Mouse (Mus musculus) neural tube, embryonic 12.5 days (tissue): ENCODE results near the gene Jam3. TPM values are rescaled to one million over a fixed set of nuclear protein-coding genes. Genes with fewer than 3 reads are reported as not detected.
"Not testable (repeated sequence)": the region's sequence is repeated elsewhere in the genome, so short reads cannot be mapped to it uniquely, and the experiment has no call there.

Experiments used
- ATAC-seq: fragments of 200-750 bp; cut with Nextera tagmentation; 2 replicates; pipeline ENCODE4 v1.8.0; 2017; ENCODE audit warnings: low read depth, mild to moderate bottlenecking, moderate TSS enrichment, moderate library complexity; ENCODE audit not compliant: low FRiP score
- H3K27ac ChIP-seq: fragments of 300-500 bp; sonication (generic); 2 replicates; pipeline ENCODE4 v1.5.1; 2016
- H3K27me3 ChIP-seq: fragments of 300-500 bp; sonication (generic); replicated peaks from 2 replicates; pipeline ENCODE4 v1.6.1; 2016; ENCODE audit warnings: mild to moderate bottlenecking
- H3K36me3 ChIP-seq: fragments of 300-500 bp; sonication (generic); 2 replicates; pipeline ENCODE4 v1.6.1; 2016; ENCODE audit warnings: mild to moderate bottlenecking
- H3K4me1 ChIP-seq: fragments of 300-500 bp; sonication (generic); 2 replicates; pipeline ENCODE4 v1.6.1; 2016
- H3K4me2 ChIP-seq: fragments of 300-500 bp; sonication (generic); replicated peaks from 2 replicates; pipeline ENCODE4 v1.6.1; 2016; ENCODE audit warnings: mild to moderate bottlenecking
- H3K4me3 ChIP-seq: fragments of 300-500 bp; sonication (generic); 2 replicates; pipeline ENCODE4 v1.5.1; 2016
- H3K9ac ChIP-seq: fragments of 300-500 bp; sonication (generic); 2 replicates; pipeline ENCODE4 v1.6.1; 2016; ENCODE audit warnings: mild to moderate bottlenecking
- H3K9me3 ChIP-seq: fragments of 300-500 bp; sonication (generic); 2 replicates; pipeline ENCODE4 v1.6.1; 2016; ENCODE audit warnings: mild to moderate bottlenecking
- WGBS: fragments of 180-500 bp; shearing (Covaris S2); methylation state at CpG from one replicate; pipeline ENCODE4 v1.1.7; 2016; 5-methylcytosine and 5-hydroxymethylcytosine counted together
- polyA plus RNA-seq: library from polyadenylated mRNA; unstranded; fragments of >200 nt; fragmentation: Nextera tagmentation; extraction: Ambion mirVana; gene quantifications from 2 replicates; pipeline ENCODE4 v1.2.1, GENCODE M21; 2016

Jam3 gene
- polyA plus RNA-seq, 1 experiment from 2014 or later: 128 TPM

GRCm38 (mm10) chr9:27165596-27165995 is 10.4 kb upstream of the Jam3 start:
- ATAC-seq: no peak
- Histone ChIP-seq H3K4me2 (no peak overlapping the region), H3K4me1 (no peaks in the 10 kb centered on the region), H3K27me3 (no peaks in the 10 kb centered on the region), H3K27ac (no peak overlapping the region), H3K36me3 (no peaks in the 10 kb centered on the region), H3K4me3 (no peak overlapping the region), H3K9ac (no peak overlapping the region), H3K9me3 (no peaks in the 10 kb centered on the region)
- 66% methylated on average over 3 of the region's 3 CpGs for WGBS

DNA sequence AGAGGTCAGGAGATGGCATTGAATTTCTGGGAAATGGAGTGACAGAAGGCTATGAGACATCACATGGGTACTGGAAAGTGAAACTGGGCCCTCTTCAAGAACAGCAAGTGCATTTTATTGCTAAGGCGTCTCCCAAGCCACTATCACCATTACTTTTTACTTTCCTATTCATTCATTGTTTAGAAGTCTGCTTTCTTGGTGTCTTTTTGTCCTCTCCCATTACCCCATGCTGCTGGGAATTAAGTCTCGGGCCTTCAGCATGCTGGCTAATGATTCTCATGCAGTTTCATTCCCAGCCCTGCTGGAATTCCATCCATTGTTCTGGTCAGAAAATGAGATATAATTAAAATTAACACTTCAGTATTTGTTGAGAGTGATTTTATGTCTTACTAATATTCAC is 9.7 kb upstream of the Jam3 start:
- no peaks in the 10 kb centered on the region for H3K36me3 ChIP-seq
- H3K4me3 ChIP-seq: no peak overlapping the region
- 9% methylated on average over 2 of the region's 2 CpGs for WGBS
- no peaks in the 10 kb centered on the region for H3K9me3 ChIP-seq
- H3K27me3 ChIP-seq: no peaks in the 10 kb centered on the region
- no peak overlapping the region for H3K4me2 ChIP-seq
- ATAC-seq: no peak
- H3K27ac ChIP-seq: no peak overlapping the region
- no peaks in the 10 kb centered on the region for H3K4me1 ChIP-seq
- no peak overlapping the region for H3K9ac ChIP-seq

DNA sequence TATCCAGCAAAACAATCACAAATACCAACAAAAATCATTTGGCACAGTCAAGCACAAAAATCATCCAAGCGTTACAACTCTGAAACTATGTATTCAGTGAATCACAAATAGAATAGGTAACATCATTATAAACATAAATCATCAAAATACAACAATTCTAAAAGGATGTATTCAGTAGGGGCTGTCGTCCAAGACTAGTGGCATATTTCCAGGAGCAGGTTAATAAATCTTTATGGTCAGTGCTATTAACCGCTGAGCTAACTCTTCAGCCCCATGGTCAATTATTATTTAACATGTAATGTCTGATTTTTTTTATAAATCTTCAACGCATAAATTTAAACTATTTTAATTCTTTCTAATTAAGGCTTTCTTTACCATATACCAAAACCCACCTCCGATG is 8.4 kb upstream of the Jam3 start:
- not testable (repeated sequence) for H3K4me2 ChIP-seq, H3K27me3 ChIP-seq, H3K27ac ChIP-seq, H3K36me3 ChIP-seq, H3K9ac ChIP-seq, H3K9me3 ChIP-seq, H3K4me1 ChIP-seq, ATAC-seq, H3K4me3 ChIP-seq
- WGBS: 70% methylated on average over 5 of the region's 5 CpGs

DNA sequence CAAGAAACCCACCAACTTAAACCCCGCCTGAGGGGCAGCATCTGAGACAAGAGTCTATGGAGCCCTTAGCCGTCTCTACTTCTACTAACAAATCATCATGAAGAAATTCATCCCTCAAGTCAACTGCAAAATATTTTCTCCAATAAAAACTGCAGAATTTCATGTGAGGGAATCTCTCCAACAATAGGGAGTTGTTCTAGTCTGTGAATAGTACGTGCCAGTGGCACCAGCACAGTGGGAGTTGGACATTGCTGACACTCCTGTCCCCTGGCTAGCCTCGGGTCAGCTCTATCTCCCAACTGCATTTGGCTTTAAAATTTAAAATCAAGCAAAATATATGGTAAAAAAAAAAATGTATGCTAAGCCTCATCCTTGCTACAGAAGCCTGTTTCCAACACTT is 1.4 kb downstream of the Jam3 start:
- Histone ChIP-seq H3K27me3 (no peaks in the 10 kb centered on the region), H3K4me1 (peaks cover 42% of the 10 kb centered on the region), H3K4me3 (peak overlapping the region; percentile 86), H3K4me2 (peak overlapping the region; percentile 63), H3K9ac (peak overlapping the region; percentile 80), H3K9me3 (no peaks in the 10 kb centered on the region), H3K36me3 (no peaks in the 10 kb centered on the region), H3K27ac (no peak overlapping the region)
- 54% methylated on average over 4 of the region's 4 CpGs for WGBS
- no peak for ATAC-seq

- ATAC-seq: no peak
- peak overlapping the region; percentile 49 for H3K4me2 ChIP-seq
- no peaks in the 10 kb centered on the region for H3K27me3 ChIP-seq
- no peaks in the 10 kb centered on the region for H3K9me3 ChIP-seq
- H3K36me3 ChIP-seq: no peaks in the 10 kb centered on the region
- no peak overlapping the region for H3K9ac ChIP-seq
- H3K27ac ChIP-seq: 0 out of 2 replicates have a peak overlapping the region, but pooled peaks have one; percentile 21
- H3K4me3 ChIP-seq: no peak overlapping the region
- 47% methylated on average over 9 of the region's 9 CpGs for WGBS
- H3K4me1 ChIP-seq: peaks cover 51% of the 10 kb centered on the region
These were observed 5.4 kb downstream of the Jam3 start for GRCm38 (mm10) chr9:27149836-27150235.

DNA sequence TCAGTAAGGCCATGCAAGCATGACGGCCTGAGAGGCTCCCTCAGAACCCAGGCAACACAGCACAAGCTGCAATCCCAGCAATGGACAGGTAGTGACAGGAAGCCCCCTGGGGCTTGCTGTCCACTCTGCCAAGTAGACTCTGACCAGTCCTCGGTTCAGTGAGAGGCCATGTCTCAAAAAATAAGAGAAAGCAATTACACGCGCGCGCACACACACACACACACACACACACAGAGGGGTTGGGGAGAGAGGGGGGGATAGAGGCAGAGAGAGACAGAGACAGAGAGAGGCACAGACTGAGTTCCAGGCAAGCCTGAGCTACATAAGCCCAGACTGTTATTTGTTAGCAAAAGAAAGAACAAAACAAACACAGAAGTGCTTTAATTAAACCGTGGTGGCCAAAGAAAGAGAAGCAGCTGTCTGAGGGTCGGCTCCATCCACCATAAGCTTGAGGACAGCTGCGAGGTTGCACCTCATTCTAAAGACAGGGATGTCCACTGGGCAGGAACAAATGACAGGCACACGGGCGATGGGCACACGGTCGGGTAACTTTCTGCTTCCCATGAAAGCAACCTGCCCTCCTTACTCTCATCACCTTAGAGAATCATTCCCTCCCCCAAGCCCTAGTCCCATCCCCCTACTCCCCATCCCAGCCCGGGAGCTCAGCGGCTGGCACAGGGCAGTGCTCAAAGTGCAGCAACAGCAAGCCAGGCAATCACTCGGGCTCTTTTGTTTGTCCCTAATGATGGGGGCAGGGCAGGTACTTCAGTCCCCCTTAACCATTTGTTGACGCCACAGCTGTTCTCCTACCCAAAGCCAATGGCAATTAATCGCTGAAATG is 6.4 kb downstream of the Jam3 start:
- Histone ChIP-seq H3K4me2 (peak overlapping the region; percentile 49), H3K27ac (peak overlapping the region; percentile 17; the same call in 1 of the 2 replicates), H3K9ac (0 out of 2 replicates have a peak overlapping the region, but pooled peaks have one; percentile 7), H3K4me3 (no peak overlapping the region), H3K4me1 (peaks cover 45% of the 10 kb centered on the region), H3K36me3 (no peaks in the 10 kb centered on the region), H3K27me3 (no peaks in the 10 kb centered on the region), H3K9me3 (no peaks in the 10 kb centered on the region)
- ATAC-seq: peak; percentile 90
- 19% methylated on average over 18 of the region's 18 CpGs for WGBS

- no peak for ATAC-seq
- 86% methylated on average over 8 of the region's 8 CpGs for WGBS
These were observed 7.3 kb downstream of the Jam3 start for GRCm38 (mm10) chr9:27147946-27148345.

DNA sequence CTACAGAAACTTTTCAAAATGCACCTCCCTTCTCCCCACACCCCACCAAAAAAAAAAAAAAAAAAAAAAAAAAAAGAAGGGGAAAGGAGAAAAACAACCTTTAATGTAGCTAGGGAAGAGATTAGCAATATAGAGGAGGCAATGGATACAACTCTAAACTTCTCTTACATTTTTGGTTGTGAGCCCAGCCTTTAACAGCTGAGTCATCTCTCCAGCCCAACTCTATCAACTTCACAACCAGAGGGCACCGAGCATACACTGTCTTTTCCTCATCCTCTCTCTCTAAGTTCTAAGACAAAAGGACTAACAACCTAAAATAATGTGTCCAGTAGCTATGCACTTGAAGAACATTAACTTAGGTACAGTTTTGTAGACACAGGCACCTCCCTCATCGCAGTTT is 8.4 kb downstream of the Jam3 start:
- H3K4me2 ChIP-seq: no peak overlapping the region
- WGBS: 91% methylated on average over 2 of the region's 2 CpGs

More at GRCm38 (mm10) chr9:27147946-27148345, 7.3 kb downstream of the Jam3 start:
- Histone ChIP-seq H3K27ac (no peak overlapping the region), H3K36me3 (0 out of 2 replicates have a peak, but pooled peaks cover 4% of the 10 kb centered on the region), H3K27me3 (no peaks in the 10 kb centered on the region), H3K9me3 (no peaks in the 10 kb centered on the region), H3K4me1 (peaks cover 39% of the 10 kb centered on the region), H3K9ac (no peak overlapping the region), H3K4me3 (no peak overlapping the region), H3K4me2 (no peak overlapping the region)

GRCm38 (mm10) chr9:27144996-27145395 is 10.2 kb downstream of the Jam3 start:
- ATAC-seq: no peak
- H3K9me3 ChIP-seq: no peaks in the 10 kb centered on the region
- peaks cover 19% of the 10 kb centered on the region for H3K4me1 ChIP-seq
- 79% methylated on average over 5 of the region's 5 CpGs for WGBS
- no peak overlapping the region for H3K9ac ChIP-seq
- H3K27me3 ChIP-seq: no peaks in the 10 kb centered on the region
- H3K27ac ChIP-seq: no peak overlapping the region
- no peak overlapping the region for H3K4me2 ChIP-seq
- H3K36me3 ChIP-seq: peaks cover 25% of the 10 kb centered on the region
- no peak overlapping the region for H3K4me3 ChIP-seq

More for the DNA sequence above, 8.4 kb downstream of the Jam3 start:
- Histone ChIP-seq H3K27me3 (no peaks in the 10 kb centered on the region), H3K4me3 (no peak overlapping the region), H3K4me1 (peaks cover 34% of the 10 kb centered on the region), H3K27ac (no peak overlapping the region), H3K9me3 (no peaks in the 10 kb centered on the region), H3K36me3 (peaks cover 12% of the 10 kb centered on the region), H3K9ac (no peak overlapping the region)
- ATAC-seq: no peak

- no peak overlapping the region for H3K4me2 ChIP-seq
- no peaks in the 10 kb centered on the region for H3K9me3 ChIP-seq
- 84% methylated on average over 4 of the region's 4 CpGs for WGBS
- ATAC-seq: no peak
- H3K4me3 ChIP-seq: no peak overlapping the region
- peaks cover 25% of the 10 kb centered on the region for H3K36me3 ChIP-seq
- no peaks in the 10 kb centered on the region for H3K27me3 ChIP-seq
- H3K27ac ChIP-seq: no peak overlapping the region
- H3K9ac ChIP-seq: no peak overlapping the region
- H3K4me1 ChIP-seq: peaks cover 14% of the 10 kb centered on the region
These were observed 10.9 kb downstream of the Jam3 start for GRCm38 (mm10) chr9:27144271-27144840.

DNA sequence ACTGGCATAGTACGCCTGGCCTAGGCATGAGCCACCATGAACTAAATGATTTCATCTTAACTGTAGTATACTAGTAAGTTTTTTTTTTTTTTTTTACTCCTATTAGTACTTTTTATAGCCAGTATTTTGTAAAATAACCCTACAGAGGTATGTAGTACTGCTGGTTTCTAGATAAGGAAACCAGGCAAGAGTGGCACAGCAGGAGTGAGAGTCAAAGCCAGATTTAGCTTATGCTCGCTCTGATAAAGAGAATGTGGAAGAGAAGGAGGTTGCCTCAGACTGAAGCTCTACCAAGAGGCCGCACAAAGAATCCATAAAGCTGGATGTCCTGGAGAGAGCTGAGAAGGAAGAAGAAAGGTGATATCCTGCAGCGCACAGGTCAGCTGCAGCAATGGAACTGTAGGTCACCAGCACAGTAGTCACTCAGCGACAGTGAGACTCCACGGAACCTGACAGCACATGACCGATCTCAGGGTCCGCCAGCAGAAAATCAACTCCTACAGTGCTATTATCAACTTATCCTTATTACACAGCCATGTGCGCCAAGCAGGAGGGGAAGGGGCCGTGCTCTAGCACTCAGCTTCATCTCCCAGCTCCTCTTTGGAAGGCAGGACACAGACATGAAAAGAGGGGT is 14.7 kb downstream of the Jam3 start:
- Histone ChIP-seq H3K9me3 (no peaks in the 10 kb centered on the region), H3K4me3 (no peak overlapping the region), H3K36me3 (peaks cover 25% of the 10 kb centered on the region), H3K27ac (no peak overlapping the region), H3K9ac (no peak overlapping the region), H3K27me3 (no peaks in the 10 kb centered on the region), H3K4me2 (no peak overlapping the region), H3K4me1 (no peaks in the 10 kb centered on the region)
- 94% methylated on average over 10 of the region's 10 CpGs for WGBS
- ATAC-seq: no peak

DNA sequence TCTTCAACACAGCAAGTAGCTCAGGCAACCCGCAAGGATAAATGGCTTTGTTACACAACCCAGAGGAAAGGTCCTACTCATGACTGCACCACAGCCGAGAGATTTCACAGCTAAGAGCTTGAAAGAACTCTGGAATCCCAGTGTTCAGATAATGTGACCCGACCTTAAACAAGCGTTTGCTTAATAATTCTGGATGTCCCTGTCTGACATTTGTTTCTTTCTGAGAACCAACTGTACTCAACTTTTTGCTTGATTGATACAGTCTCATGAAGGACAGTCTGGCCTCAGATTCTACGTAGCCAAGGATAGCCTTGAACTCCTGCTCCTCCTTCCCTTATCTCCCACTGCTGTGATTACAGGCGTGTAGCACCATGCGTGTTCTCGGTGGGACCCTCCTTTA is 18.6 kb downstream of the Jam3 start:
- WGBS: 90% methylated on average over 8 of the region's 8 CpGs
- Histone ChIP-seq H3K4me2 (no peak overlapping the region), H3K27ac (no peak overlapping the region), H3K4me1 (no peaks in the 10 kb centered on the region), H3K4me3 (no peak overlapping the region), H3K9me3 (no peaks in the 10 kb centered on the region), H3K9ac (no peak overlapping the region), H3K27me3 (no peaks in the 10 kb centered on the region), H3K36me3 (peaks cover 12% of the 10 kb centered on the region)
- ATAC-seq: no peak
